Mouse (Mus musculus) small intestine, adult 2 months (tissue): ENCODE results near the gene Fanca. TPM values are rescaled to one million over a fixed set of nuclear protein-coding genes. Genes with fewer than 3 reads are reported as not detected.
"Not testable (repeated sequence)": the region's sequence is repeated elsewhere in the genome, so short reads cannot be mapped to it uniquely, and the experiment has no call there.

Experiments
- H3K27ac ChIP-seq: fragments of 200-500 bp; 2 replicates; pipeline ENCODE4 v1.5.1; 2012; ENCODE audit warnings: low read depth, low read length, control low read depth, inconsistent platforms; ENCODE audit not compliant: insufficient read depth
- H3K27me3 ChIP-seq: fragments of 200-500 bp; 2 replicates; pipeline ENCODE4 v1.6.1; 2012; ENCODE audit warnings: mild to moderate bottlenecking, moderate library complexity, low read length, inconsistent platforms; ENCODE audit not compliant: control insufficient read depth, insufficient read depth
- H3K36me3 ChIP-seq: fragments of 200-500 bp; 2 replicates; pipeline ENCODE4 v1.6.1; 2012; ENCODE audit warnings: mild to moderate bottlenecking, low read length, control low read depth, inconsistent platforms; ENCODE audit not compliant: control insufficient read depth, insufficient read depth
- H3K4me1 ChIP-seq: fragments of 200-500 bp; 2 replicates; pipeline ENCODE4 v1.6.1; 2012; ENCODE audit warnings: low read length, inconsistent platforms, mixed read lengths; ENCODE audit not compliant: control insufficient read depth, insufficient read depth, insufficient read length
- H3K4me3 ChIP-seq: fragments of 200-500 bp; 2 replicates; pipeline ENCODE4 v1.5.1; 2012; ENCODE audit warnings: low read depth, mild to moderate bottlenecking, control low read depth, inconsistent platforms, low read length, moderate library complexity
- CTCF ChIP-seq: fragments of 200-500 bp; IDR thresholded peaks from 2 replicates; pipeline ENCODE4 v1.5.1; 2012; ENCODE audit warnings: low read depth, mild to moderate bottlenecking, control low read depth, inconsistent platforms, low read length, moderate library complexity, mixed read lengths; ENCODE audit not compliant: insufficient replicate concordance, insufficient read length; ENCODE audit errors: extremely low read depth
- POLR2A ChIP-seq: fragments of 200-500 bp; IDR thresholded peaks from 2 replicates; pipeline ENCODE4 v1.6.1; 2012; ENCODE audit warnings: low read depth, mild to moderate bottlenecking, control low read depth, inconsistent platforms, low read length, moderate library complexity
- WGBS: fragments of 180-500 bp; shearing (Covaris S2); methylation state at CpG from one replicate; pipeline ENCODE4 v1.1.7; 2018; 5-methylcytosine and 5-hydroxymethylcytosine counted together
- polyA plus RNA-seq: library from polyadenylated mRNA; depleted of rRNA; stranded (reverse); fragments of >200 nt; gene quantifications from 2 replicates; pipeline ENCODE4 v1.2.3, GENCODE M21; 2012

Fanca gene
- polyA plus RNA-seq, 1 experiment, result 14.1 TPM

GRCm38 (mm10) chr8:123283991-123284390, 34.4 kb downstream of the Fanca start:
- no peaks in the 10 kb centered on the region for H3K27me3 ChIP-seq
- 27% methylated on average over 7 of the region's 7 CpGs for WGBS
- no peak for TF ChIP-seq CTCF

GRCm38 (mm10) chr8:123282994-123283393, 35.4 kb downstream of the Fanca start:
- 88% methylated on average over 6 of the region's 6 CpGs for WGBS
- not testable (repeated sequence) for H3K27ac ChIP-seq, H3K36me3 ChIP-seq, H3K27me3 ChIP-seq, H3K4me1 ChIP-seq, H3K4me3 ChIP-seq

More at GRCm38 (mm10) chr8:123283991-123284390, 34.4 kb downstream of the Fanca start:
- Histone ChIP-seq H3K36me3 (peaks cover 6% of the 10 kb centered on the region; the same call in 1 of the 2 replicates), H3K4me3 (peak overlapping the region; percentile 33), H3K4me1 (peaks cover 5% of the 10 kb centered on the region), H3K27ac (peak overlapping the region; percentile 54; the same call in 1 of the 2 replicates)

- H3K27me3 ChIP-seq, result no peaks in the 10 kb centered on the region
- peak overlapping the region; percentile 21 for H3K4me3 ChIP-seq
- 92% methylated on average over 13 of the region's 13 CpGs for WGBS
- TF ChIP-seq CTCF (no peak), POLR2A (no peak)
- no peak overlapping the region; the same call in 1 of the 2 replicates for H3K27ac ChIP-seq
- peaks cover 5% of the 10 kb centered on the region; the same call in 1 of the 2 replicates for H3K36me3 ChIP-seq
- peaks cover 5% of the 10 kb centered on the region for H3K4me1 ChIP-seq
Observed at GRCm38 (mm10) chr8:123280302-123281094, 37.9 kb downstream of the Fanca start.

- Histone ChIP-seq H3K36me3 (peaks cover 5% of the 10 kb centered on the region; the same call in 1 of the 2 replicates), H3K4me3 (no peak overlapping the region), H3K27ac (no peak overlapping the region), H3K27me3 (no peaks in the 10 kb centered on the region), H3K4me1 (peaks cover 5% of the 10 kb centered on the region)
- WGBS, result 87% methylated on average over 4 of the region's 4 CpGs
- no peak for TF ChIP-seq POLR2A
Observed at GRCm38 (mm10) chr8:123279828-123280227, 38.5 kb downstream of the Fanca start.

- H3K36me3 ChIP-seq, result peaks cover 5% of the 10 kb centered on the region; the same call in 1 of the 2 replicates
- H3K4me1 ChIP-seq, result no peaks in the 10 kb centered on the region
- no peaks in the 10 kb centered on the region for H3K27me3 ChIP-seq
- TF ChIP-seq CTCF (no peak), POLR2A (no peak)
- WGBS, result 69% methylated on average over 7 of the region's 7 CpGs
- H3K27ac ChIP-seq, result no peak overlapping the region
- H3K4me3 ChIP-seq, result 0 out of 2 replicates have a peak overlapping the region, but pooled peaks have one; percentile 4
Observed at GRCm38 (mm10) chr8:123278445-123278844, 39.9 kb downstream of the Fanca start.

GRCm38 (mm10) chr8:123275096-123275495, 43.3 kb downstream of the Fanca start:
- Histone ChIP-seq H3K27me3 (no peaks in the 10 kb centered on the region), H3K27ac (no peak overlapping the region), H3K4me1 (no peaks in the 10 kb centered on the region), H3K4me3 (no peak overlapping the region), H3K36me3 (peaks cover 2% of the 10 kb centered on the region)
- WGBS, result 91% methylated on average over 12 of the region's 12 CpGs
- TF ChIP-seq CTCF, result no peak
- no peak for TF ChIP-seq POLR2A

- Histone ChIP-seq H3K27ac (no peak overlapping the region), H3K4me1 (no peaks in the 10 kb centered on the region), H3K36me3 (peaks cover 4% of the 10 kb centered on the region), H3K27me3 (no peaks in the 10 kb centered on the region), H3K4me3 (no peak overlapping the region)
- TF ChIP-seq POLR2A (no peak), CTCF (no peak)
- 89% methylated on average over 5 of the region's 5 CpGs for WGBS
Observed at GRCm38 (mm10) chr8:123274447-123274846, 43.9 kb downstream of the Fanca start.
